Mouse (Mus musculus): ENCODE results near the gene Lipf.

The Lipf gene

DNA sequence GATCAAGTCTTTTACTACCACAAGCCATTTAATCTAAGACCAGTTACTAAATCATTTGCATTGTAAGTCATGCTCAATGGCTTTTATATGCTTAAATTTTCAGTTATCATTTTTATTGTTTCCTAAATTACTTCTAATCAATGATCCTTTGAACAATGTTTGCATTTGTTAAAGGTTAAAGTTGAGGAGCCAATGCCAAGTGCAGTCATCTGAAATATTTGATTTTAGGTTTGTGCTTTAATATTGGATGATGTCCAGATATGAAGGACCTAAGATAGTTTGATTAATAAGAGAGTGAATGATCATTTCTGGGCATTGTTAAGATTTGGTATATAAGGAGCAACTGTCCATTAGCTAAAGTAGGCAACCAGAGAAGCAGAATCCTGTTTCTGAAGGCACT, at the start of gene Lipf:
Lipf (plus strand) TSS at position 301 of the 400 bp plus-strand sequence.
- in situ Hi-C loops (cut with MboI, MseI): no loop called here

DNA sequence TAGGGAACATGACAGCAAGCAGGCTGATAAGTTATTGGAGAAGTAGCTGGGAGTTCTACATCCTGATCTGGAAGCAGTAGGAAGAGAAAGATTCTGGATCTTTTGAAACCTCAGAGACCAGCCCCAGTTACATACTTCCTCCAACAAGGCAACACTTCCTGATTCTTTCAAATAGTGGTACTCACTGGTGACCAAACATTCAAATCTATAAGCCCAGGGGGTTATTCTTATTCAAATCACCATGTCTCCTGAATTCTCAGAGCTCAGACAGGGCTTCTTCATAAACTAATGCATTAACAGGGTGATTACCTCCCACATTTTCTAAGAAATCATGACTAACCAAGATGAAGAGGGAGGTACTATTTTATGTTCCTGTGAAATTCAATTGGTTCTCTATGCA, 36.9 kb upstream of the Lipf start:
- in situ Hi-C loops (cut with MboI, MseI): no loop called here

DNA sequence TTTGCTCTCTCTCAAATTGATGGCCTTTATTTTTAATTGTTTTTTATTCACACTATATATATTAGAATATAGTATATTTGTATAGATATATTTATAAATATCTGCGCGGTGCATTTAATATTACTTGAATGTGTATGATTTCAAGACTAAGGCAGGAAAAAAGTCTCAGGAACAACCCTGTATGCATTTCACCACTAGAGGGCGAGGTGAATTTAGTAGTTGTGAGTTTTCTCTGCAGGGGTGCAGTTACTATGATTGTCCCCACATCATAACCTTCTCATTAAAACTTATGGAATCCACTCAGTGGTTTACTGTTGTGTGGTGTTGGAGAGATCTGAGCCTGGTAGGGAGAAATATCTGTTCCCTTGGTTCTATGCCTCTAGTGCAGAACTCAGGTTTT, 18.0 kb downstream of the Lipf start:
- in situ Hi-C loops (cut with MboI, MseI): no loop called here

DNA sequence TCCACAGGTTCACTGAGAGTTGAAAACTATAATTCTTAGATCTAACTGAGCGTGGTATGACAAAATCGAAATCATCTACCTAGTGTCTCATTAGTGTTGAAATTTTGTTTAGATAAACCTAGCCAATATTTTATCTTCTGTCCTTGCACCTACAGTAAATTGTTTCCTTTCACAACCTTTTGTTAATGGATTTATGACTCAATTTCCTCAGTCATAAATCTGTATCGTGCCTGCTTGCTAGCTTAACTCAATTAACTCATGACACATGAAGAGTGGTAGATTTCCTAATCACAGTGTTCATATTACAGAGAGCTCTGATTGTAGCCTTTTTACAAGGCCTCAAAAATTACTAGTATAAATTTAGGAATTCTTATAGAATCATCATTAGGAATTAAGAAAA, 22.1 kb downstream of the Lipf start:
- in situ Hi-C loops (cut with MboI, MseI): no loop called here

DNA sequence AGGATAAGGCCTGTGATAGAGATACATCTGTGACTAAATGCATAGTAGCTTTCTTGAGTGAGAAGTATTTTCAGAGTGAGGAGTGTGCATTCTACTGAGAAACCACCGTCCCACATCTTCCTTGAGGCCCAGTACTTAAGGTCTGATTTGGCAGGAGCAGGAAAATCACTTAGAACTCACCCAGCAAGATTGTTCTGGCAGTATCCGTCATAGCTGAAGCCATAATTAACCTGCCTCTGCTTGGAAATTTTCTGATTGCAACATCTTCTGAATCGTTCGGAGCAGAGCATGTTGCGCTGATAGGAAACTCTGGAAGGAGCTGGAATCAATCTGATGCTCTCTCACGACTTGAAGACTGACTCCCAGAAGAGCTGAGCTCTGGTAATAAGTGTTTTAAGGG, 47.0 kb downstream of the Lipf start, which contains the start of gene Lipk:
Lipk (plus strand) TSS at position 289 of the 400 bp plus-strand sequence.
- in situ Hi-C loops (cut with MboI, MseI): no loop called here

DNA sequence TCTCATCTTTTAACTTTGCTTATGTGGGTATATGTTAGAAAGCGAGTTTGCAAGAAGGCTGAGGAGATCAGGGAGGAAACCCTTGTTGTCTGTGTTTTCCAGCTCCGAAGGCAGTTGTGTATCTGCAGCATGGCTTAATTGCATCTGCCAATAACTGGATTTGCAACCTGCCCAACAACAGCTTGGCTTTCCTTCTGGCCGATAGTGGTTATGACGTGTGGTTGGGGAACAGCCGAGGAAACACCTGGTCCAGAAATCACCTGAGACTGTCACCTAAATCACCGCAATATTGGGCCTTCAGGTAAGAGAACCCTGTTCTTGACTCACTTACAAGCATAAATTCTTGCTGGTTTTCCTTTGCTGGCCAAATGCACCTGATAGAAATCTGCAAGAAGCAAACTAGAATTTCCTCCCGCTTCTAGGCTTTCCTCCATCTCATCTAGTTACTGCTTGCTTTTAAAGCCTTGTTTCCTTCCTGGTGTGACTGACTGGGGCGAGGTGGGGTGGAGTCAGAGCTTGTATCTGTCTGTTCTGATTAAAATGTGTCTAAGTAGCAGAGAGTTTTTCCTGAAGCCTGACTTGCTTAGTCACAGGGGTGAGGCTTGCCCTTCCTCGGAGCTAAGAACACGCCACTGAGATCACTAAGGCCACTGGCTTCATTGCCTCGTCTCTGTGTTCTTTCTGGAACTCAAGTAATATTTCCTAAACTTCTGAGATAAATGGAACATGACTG, 60.6 kb downstream of the Lipf start:
- in situ Hi-C loops (cut with MboI, MseI): no loop called here

DNA sequence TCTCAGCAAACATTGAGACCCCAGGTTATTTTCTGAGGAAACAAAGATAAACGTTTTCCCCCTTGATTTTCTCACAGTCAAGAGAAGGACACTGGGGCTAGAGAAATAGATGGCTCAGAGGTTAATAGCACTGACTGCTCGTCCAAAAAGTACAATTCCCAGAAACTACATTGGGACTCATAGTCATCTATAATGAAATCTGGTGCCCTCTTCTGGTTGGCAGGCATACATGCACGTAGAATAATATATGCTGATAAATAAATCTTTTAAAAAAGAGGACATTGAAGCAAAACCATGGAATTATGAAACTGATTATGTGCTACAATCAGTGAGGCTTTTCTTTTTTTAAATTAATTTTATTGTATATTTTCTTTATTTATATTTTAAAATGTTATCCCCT, 61.8 kb downstream of the Lipf start:
- in situ Hi-C loops (cut with MboI, MseI): no loop called here
